Mouse (Mus musculus): Measurements from ENCODE around the gene Cers6.

The Cers6 gene

DNA sequence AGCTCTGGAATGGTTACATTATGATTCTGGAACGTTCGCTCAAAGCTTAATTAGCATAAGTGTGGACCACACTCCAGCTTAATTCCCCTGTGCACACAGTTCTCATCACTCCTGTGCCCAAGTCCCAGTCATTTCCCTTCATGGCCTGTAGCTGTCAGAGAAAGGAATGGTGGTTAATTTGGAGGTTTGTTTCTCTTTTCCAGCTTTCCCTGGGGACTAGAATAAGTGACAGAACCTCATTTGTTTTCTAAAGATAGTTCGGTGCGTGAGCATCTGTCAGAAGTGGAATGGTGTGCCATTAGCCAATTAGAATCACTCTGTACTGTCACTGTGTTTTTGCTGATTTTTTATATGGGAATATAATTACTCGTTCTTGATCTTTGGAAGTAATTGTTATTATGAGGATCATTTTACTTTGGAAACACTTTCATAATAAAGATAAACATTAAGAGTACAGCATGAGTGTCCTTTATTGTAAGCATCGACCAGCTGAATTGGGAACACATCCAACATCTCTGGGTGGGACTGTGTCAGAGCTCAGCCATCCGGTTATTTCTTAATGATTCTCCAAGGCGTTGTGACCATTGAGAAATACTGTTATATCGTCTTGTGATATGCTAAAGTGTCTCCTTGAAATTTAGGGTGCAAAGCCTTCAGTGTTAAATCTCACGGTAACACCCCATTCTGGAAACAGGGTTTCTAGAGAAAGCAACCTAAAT is 252.7 kb downstream of the Cers6 start:
- DNase-seq (ENCODE audit: extremely low read depth, low read depth), result no peak

DNA sequence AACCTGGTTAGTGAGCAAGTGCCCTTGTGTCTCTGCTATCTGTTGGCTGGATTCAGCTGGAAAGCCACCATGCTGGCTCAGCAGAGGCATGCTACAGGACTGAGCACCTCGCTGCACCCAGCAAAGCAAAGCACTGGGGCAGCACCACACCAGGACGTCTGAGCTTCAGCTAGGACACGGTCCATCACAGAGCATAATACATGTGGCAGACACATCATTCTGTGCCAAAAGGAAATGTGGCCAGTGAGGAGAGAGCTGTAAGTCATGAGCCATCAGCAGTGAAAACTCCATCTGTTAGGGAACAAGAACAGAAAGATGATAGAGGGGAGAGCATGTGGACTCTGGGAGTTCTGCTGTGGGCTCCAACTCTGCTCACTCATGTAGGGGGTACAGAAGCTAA is 254.7 kb downstream of the Cers6 start:
- no peak for DNase-seq (ENCODE audit: extremely low read depth, low read depth)

DNA sequence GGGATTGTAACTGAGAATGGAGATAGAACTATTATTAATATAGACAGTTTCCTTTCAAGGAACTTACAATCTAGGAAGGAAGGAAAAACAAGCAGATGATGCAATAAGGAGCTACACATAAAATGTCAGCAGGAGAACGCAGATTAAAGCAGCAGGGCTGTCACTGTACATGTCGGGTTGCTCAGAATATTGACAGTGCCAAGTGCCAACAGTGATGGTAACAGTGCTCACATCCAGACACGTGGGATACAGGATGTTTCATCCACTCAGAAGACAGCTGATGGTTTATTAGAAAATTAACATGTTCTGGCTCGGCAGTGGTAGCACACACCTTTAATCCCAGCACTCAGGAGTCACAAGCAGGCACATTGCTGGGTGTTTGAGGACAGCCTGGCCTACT is 255.5 kb downstream of the Cers6 start:
- no peak for DNase-seq (ENCODE audit: extremely low read depth, low read depth)

DNA sequence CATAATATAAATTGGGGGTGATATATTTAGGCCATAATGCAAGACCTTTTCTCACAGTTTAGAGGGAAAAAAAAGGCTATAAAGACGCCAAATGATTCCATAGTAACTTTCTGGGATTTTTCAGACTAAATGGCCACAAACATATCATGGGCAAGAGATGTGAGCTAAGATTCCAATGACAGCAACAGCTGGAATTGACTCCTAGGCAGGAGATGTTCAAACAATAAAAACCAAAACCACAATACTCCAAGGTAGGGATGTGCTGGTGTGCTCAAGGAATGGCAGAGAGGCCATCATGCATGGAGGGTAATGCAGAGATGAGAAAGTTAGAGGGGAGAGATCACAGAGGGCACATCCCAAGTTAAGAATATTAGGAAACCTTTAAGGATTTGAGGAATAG is 257.8 kb downstream of the Cers6 start:
- DNase-seq (ENCODE audit: extremely low read depth, low read depth), result no peak

DNA sequence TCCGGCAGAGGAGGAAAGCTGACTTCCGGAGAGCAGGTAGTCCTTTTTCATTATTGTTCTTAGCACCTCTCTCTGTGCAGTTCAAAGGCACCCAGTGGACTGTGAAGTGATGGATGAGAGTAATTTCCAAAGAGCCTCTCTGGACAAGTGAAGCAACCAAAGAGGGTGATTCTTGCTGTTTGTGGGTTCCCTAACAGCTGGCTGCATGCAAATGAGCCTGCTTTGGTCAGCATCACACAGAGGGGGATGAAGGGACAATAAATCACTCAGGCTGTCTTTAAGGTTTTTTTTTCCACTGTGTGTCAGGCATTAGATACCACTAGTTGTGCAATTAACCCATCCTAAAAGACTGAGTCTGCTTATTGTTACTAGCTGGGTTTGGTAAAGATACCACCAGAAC is 258.5 kb downstream of the Cers6 start:
- no peak for DNase-seq (ENCODE audit: extremely low read depth, low read depth)

DNA sequence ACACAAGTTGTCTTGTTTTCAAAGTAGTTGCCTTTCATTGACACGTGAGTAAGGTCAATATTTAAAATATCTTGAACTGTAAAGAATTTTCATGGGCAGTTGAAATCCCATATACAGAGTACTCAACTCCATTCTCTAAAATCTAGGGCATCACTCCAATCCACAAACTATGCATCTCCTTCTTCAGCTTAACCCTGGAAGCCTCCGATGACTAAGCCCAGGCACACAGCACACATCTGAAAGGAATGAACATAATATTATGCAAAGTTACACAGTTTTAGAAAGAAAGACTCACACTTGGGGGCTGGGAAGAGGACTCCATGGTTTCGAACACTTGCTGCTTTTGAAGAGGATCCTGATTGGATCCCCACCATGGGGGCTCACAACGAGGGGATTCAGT is 260.4 kb downstream of the Cers6 start:
- DNase-seq (ENCODE audit: extremely low read depth, low read depth), result no peak

DNA sequence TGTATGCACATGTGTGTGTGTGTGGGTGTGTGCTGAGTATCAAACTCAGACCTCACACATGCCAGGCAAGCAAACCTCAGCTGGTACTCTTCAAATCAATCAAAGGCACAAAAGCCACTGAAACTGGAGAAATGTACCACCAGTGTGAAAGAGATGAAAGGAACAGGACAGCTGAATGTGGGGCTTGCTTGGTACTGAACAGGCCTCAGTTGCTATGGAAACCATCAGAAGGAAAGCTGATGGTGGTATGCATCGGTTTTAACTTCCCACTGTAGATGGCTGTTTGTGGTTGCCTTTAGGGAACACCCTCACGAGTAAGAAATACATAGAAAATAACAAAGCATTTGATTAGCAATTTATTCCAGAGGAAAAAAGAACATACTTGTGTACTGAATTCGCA is 264.2 kb downstream of the Cers6 start:
- no peak for DNase-seq (ENCODE audit: extremely low read depth, low read depth)

DNA sequence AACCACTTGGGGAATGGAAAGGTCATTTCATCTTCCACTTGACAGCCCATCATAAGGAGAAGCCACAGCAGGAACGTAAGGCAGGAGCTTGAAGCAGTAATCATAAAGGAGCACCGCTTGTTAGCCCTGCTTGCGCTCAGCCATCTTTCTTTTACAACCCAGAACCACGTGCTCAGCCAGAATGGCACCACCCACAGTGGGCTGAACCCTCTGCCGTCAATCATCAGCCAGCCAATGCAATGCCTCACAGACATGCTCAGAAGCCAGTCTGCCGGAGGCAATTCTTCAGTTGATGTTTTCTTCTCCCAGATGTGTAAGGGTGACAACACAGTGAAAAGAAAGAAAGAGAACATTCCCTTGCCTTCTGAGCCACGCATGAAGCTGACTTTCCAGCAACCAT is 267.1 kb downstream of the Cers6 start:
- DNase-seq (ENCODE audit: extremely low read depth, low read depth), result no peak

DNA sequence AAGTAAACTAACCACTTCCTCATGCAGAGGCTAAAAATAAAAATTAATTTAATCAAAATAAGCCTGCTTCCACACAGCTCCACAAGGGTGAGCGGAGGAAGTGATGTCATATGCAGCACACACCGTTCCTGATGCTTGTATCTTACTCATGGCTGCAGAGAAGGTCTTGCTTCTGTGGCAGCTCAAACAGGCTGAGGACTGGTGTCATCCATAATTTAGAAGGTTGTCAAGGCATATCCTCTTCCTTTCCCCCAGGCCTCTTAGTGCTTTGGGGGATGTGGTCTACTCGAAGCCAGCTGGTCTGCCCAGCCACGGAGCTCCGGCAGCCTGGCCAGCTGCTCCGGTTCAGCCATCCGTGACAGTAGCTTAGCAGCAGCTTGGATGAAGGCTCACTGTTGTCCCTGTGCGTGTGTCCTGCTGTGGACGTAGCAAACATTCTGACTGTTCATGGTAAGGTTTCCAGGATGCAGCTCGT is 267.7 kb downstream of the Cers6 start:
- DNase-seq (ENCODE audit: extremely low read depth, low read depth), result no peak

DNA sequence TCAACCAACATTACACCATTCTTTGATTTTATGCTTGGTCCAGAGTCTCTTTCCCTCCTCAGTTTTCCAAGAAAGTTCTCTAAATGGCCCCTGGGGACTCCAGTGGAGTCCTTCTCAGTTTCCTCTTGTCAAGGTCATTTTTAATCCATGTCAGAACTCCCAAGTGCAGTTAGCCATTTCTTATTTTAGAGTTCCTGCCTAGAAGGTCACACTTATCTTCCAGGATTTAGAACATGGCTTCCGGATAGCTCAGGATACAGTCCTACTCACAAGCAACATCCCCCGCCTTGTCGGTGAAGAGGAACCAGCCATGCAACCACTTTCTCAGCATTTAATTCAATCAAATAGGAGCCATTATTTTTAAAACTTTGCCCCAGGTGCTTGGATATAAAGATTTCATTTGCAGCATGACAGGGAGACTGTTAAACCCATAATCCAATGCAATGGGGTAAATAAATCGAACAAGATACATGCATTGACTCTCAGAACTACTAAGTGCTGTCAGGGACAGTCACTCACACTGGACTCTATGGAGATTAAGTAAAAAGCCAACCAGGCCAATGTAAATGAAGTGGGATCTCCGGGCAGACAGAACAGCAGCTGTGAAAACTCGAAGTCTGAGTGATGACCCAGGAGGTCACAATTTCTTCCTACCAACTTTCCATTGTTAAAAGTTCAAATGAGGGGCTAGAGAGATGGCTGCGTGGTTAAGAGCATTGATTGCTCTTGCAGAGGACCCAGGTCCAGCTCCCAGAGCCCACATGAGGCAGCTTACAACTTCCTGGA is 268.4 kb downstream of the Cers6 start:
- DNase-seq (ENCODE audit: extremely low read depth, low read depth), result no peak

DNA sequence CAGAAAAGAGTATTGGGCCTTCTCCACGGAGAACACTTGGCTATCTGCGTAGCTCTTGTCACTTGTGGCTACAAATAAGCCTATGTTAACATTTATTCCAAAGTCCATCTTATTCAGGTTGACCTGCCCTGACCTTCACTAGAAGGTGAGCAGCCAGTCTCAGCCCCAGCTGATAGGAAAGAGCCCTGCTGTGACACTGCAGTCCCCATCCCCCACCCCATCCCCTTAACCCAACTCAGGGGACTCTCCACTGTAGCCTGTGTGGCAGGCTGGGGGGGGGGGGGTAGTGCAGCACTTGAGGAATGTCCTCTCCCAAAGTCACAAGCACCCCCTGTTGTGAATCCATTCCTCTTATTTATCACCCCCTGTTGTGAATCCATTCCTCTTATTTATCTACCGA is 270.8 kb downstream of the Cers6 start:
- no peak for DNase-seq (ENCODE audit: extremely low read depth, low read depth)

DNA sequence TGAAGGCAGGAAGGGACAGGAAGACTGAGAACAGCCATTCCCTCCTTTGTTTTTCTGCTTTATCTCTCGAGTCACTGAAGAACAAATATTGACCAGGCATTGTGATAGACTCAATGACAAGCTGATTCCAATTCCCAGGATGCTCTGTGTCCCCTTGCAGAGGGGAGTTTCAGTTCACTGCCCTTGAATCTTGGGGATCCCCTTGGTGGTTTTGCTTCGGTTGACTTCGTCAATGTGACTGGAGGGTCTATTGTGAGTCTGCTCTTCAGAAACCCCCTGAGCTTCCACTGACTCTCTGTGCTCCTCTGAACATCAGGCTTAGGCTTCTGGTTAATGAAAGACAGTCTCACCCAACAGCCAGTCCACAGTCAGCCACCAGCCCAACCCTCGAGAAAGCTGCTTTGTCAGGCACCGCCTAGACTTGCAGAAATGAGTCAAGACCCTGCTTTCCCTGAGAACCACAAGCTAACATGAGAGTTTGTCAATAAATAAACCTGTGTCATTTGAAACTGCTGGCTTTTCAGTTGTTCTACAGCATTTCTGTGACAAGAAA is 271.3 kb downstream of the Cers6 start:
- no peak for DNase-seq (ENCODE audit: extremely low read depth, low read depth)

DNA sequence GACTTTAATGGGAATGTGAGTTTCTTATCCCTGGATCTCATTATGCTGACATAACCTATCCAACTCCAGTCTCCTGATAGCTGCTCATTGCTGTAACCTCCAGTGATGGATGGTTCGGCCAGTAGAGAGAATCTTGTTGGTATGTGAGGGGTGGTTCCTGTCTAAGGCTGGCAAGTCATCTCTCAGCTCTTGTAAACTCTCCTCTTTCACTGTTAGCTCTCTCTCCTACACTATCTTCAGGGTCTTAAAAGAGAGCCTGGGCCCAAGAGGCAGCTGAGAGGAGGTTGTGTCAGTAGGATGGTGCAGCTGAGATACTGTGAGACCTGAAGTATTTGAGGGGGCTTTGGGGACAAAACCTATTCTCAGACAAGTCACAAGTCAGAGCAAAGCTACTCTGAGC is 272.9 kb downstream of the Cers6 start:
- no peak for DNase-seq (ENCODE audit: extremely low read depth, low read depth)

DNA sequence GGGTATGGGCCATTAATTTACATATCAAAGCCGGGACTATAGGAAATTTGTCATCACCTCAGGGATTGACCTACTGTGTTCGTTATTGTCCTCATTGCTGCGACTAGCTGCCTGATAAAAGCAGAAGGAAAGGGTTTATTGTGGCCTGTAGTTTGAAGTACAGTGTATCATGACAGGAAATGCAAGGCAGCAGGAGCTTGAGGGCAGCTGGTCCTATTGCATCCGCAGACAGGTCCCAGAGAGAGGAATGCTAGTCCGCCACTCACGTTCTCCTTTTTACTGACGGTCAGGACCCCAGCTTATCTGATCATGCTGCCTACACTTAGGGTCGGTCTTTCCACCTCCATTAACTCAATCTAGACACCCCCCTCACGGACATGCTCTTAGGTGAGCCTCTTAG is 273.7 kb downstream of the Cers6 start:
- DNase-seq (ENCODE audit: extremely low read depth, low read depth), result no peak

DNA sequence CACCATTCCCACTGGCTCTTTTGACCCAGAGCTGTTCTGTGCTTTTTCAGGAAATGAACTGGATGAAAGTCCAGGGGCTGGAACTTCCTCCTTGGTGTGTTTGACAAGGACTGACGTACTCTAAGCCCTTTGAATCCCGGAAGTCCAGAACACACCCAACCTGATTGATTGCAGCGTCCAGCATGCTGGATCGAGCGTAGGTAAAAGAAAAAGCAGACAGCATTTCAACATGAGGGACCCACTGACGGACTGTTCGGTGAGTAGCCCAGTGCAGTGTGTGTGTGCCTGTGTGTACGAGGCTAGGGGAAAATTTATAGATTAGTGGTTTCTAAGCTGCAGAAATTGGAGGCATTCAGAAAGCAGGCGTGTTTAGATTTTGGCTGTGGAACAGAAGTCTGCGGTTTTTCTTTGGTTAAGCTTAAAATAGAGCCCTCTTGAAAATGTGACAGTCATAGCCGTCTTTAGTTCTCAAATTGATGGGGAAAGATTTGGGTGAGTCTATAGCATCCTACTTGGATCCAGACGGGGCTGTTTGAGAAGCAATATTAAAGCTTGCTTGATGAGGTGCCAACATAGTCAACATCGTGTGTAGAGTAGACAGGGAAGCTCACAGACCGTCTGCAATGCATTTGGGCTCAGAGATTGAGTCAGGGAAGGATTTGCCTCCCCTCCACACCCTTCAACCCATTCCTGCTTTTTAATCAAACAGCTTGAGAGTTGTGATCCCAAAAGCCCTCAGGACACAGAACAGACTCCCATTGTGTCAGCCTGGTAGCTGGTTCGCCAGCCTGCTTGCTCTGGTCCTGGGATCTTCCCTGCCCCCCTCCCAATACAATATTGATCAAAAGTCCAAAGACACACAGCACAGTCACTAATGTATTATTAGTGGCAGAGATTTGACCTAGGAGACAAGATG is 274.7 kb downstream of the Cers6 start, which contains the start of gene Nostrin:
Gene Nostrin, plus strand, starts transcription at position 140 of the 916 bp plus-strand sequence.
- DNase-seq (ENCODE audit: extremely low read depth, low read depth), result no peak

DNA sequence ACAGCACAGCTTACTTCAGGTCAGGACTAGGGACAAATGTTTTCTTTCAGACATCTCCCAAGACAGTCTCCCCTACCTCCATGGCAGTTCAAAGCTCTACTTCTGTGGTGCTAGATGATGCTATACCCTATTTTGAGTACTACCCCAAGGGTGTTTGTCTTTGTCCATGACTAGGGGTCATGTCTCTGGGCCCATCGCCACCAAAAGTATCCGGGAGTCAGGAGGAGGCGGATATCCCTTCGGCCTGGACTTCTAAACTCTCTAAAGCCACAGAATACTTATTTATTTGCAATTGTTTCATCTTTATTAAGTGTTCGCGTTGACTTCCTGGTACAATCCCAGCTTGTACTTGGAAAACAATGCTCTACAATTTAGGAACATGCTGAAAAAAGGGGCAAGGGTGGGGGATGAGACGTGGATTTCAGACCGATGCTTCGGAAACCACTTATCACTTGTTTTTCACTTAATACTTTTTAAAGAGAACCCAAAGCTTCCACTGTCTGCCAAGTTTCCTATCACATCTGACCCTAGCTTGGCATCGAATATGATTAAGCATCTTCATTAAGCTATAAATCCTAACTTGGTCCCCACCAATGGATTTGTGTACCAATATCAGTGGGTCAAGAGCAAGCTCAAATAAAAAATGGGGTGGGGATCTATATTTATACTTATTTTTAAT is 276.3 kb downstream of the Cers6 start:
- DNase-seq (ENCODE audit: extremely low read depth, low read depth), result no peak

DNA sequence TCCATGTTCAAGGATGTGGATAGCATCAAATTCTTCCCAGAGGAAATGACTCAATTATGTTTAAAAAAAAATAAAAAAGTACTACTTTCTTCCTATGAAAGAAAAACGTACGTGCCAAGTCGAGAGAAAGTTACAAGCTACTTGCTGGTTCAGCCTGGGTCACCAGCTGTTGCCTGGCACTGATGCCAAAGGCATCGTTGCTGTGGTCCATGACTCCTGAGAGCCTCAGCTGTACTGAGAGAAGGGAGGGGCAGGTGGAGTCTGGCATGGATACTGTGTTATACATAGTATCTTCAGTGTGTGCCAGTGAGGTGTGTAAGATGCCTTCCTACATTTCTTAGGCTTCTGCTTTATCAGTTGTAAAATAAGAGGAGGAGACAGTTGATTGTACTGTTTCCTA is 277.5 kb downstream of the Cers6 start:
- no peak for DNase-seq (ENCODE audit: extremely low read depth, low read depth)

DNA sequence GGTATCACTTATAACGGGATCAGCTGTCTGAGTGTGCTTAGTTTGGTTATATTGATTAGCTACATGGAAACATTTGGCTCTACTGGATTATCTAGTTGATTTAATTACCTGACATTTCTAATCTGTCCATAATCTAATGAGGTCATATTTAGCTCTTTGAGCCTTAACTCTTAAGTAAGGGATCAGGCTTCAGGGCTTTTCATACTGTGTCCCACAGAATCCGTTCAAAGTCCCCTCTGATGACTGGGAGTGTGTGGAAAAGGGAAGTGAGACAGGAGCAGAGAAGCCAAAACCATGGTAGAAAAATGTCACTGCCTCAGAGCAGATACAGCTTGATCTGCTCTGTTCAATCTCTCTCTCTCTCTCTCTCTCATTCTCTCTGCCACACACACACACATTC is 279.0 kb downstream of the Cers6 start:
- no peak for DNase-seq (ENCODE audit: extremely low read depth, low read depth)

DNA sequence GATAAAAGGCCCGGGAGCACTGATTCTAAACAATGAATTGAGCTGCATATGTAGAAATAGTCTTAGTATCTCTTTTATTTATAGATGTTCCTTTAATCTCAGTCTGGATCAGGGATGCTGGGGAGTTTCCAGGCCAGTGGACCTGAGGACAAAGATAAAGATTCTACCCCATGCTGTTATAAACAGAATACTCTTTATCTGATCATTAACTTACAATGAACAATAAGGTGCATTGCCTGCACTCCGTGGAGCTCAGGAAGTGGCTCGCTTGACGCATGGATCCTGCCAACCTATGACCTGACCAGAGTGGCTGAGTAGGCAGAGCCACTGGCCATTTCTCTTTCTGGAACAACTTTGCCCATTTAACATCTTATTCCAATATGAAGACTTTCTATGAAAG is 279.6 kb downstream of the Cers6 start:
- DNase-seq (ENCODE audit: extremely low read depth, low read depth), result no peak

DNA sequence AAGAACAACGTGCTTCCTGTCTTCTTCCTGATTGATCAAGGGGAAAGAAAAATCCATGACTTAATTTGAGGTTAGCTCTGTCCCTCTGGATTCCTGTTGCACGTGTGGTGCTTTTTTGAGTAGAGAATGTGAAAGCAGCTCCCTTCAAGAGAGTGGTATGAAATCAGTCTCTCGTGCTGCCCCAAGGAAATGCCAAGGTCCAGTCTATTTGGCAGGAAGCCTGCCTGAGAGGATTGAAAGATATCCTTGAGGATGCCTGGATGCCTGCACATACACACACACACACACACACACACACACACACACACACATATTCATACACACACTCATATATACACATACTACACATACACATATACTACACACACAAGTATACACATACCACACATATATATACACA is 287.4 kb downstream of the Cers6 start:
- no peak for DNase-seq (ENCODE audit: extremely low read depth, low read depth)

DNA sequence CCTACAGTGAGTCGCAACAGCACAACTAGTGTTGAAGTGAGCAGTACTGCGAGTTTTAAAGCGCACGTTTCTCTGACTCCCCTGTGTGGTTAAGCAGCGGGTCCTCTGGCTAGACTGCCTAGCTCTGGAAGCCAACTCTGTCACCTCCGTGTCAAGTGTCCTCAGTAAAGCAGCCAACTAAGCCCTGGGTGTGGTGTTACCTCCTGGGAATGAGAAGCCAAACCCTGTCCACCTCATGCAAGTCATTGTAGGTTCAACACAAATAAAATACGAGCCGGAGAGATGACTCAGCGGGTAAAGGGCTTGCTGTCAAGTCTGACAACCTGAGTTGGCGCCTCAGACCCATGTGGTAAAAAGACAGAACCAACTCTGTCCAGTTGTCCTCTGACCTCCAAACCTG is 287.9 kb downstream of the Cers6 start:
- DNase-seq (ENCODE audit: extremely low read depth, low read depth), result no peak

Data from MEL-GATA-1-ER (cell line).